Mouse (Mus musculus): ENCODE measurements around the gene Dusp2.
"Not testable (repeated sequence)": the region's sequence is repeated elsewhere in the genome, so short reads cannot be mapped to it uniquely, and the experiment has no call there.

Dusp2 gene

DNA sequence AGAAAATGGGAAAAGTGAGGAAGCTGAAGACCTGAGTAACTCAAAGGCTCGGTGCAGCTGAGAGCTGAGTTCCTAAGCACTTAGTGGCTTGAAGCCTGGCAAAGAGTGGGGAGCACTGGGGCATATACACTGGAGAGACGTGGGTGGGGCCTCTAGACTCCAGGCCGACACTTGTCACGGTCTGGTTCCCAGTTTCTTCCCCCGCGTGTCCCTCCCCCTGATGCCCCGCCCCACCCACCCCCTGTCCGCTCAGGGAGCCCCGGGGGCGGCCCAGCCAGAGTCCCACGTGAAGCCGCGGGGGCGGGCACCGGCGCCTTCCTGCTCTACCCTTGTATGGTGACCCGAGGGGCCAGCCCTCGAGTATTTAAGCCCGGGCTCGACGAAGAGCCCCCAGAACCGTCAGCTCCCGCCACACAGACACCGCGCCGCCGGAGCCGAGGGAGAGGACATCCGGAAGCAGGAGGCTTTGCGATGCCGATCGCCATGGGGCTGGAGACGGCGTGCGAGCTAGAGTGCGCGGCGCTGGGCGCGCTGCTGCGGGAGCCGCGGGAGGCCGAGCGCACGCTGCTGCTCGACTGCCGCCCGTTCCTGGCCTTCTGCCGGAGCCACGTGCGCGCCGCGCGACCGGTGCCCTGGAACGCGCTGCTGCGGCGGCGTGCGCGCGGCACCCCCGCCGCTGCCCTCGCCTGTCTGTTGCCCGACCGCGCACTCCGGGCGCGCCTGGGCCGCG, at the start of gene Dusp2:
Dusp2 (plus strand) TSS at position 393 of the 730 bp plus-strand sequence.
- peak; percentile 81 to 90 for DNase-seq (ENCODE audit: inconsistent age in 2 of 2, low spot score in 1 of 2)

DNA sequence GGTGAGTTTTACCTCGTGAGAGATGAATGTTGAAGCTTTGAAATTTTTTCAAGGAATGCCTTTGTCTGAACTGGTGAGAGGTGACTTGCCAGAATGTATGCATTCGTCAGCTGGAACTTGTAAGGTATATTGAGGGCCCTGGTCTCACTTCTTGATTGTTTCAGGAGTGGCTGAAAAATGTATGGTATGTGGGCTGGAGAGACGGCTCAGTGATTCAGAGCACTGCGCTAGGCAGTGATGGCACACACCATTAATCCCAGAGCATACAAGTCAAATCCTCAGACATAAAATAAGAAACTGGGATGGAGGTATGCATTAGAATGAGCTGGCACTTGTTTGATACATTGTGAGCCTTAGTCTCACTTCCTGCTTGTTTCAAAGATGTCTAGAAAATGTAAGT, 43.7 kb upstream of the Dusp2 start:
- no peak for DNase-seq (ENCODE audit: inconsistent age in 2 of 2, low spot score in 1 of 2)

DNA sequence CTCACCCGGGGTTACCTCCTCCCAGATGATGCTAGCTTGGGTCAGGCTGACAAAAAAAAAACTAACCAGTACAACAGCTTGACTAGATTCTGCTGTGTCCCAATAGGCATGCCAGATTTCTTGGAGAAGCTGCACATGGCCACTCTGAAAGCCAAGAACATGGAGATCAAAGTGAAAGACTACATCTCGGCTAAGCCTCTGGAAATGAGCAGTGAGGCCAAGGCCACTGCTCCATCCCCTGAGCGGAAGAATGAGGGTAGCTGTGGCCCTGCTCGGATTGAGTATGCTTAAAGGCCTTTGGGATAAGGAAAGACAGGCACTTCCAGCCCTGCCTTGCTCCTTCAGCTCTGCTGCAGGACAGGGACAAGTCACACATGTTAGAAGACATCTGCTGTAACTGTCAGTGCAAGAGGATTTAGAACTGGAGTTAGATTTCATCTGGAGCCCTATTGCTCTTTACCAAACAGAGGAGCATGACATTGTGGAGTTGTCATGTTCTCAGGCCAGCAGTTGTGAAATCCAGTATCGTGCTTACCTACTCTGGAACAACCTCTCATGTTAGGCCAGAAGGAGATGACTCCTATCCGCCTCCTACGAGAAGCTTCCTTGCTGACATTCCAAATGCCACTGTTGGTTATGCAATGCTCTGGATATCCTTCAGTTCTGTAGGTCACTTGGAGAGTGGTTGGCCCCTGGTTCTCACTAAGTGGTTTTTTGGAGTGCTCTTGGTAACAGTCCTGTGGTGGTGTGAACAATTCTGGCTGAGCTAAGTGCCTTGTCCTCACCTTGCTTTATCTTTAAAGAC, 38.8 kb upstream of the Dusp2 start:
- peak; percentile 29 to 71 for DNase-seq (ENCODE audit: inconsistent age in 2 of 2, low spot score in 1 of 2)

DNA sequence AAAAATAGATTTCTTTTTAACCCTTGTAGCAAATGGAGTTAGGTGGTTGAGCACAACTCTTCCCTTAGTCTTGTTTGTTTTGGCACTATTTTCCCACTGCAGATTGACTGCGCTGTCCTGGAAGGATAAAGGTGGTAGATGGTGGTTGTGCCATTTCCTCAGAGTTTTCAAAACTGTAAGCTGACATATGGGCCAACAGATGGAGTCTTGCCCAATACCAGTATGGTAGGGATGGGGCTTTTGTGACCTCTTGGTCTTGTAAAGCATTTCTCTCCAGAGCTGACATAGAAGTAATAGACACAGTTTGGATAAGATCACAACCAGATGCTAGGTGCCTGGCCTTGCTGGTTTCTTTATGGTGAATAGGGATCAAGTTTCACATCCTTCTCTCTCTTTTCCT, 37.9 kb upstream of the Dusp2 start:
- no peak for DNase-seq (ENCODE audit: inconsistent age in 2 of 2, low spot score in 1 of 2)

DNA sequence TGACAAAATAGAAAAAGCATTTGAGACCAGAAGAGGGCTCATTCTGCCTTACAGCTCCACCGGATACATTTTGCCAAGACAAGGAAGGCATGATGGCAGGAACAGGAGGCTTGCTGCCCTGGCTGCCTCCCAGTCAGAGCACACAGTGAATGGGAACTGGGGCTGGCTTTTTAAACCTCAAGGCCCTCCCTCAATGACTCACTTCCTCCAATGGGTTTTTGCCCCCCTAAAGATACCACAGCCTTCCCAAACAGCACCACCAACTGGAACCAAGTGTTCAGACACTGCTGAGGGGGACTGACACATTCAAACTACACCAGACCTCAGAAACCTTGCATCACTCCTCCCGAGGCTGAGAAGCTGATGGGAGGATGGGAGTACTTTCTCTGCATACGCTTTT, 35.3 kb upstream of the Dusp2 start:
- peak in 1 of 2 experiments; percentile 17 for DNase-seq (ENCODE audit: inconsistent age in 2 of 2, low spot score in 1 of 2)

DNA sequence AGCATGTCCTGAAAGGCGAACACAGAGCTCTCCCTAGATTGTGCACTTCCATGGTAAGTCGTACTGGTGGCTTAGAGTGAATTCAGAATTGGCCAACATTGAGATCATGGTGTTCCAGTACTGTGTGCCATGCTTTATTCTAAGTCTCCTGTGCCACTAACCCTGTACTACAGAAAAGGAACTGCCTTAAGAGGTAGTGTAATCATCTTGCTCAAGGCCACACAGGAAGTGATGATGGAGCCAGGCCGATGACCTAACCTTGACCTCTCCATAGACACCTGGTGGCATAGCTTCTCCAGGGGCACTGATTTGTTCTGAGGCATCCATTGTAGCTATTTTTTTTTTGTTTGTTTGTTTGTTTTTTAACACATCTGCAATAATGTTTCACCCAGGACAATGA, 34.1 kb upstream of the Dusp2 start:
- peak in 1 of 2 experiments; percentile 16 for DNase-seq (ENCODE audit: inconsistent age in 2 of 2, low spot score in 1 of 2)

DNA sequence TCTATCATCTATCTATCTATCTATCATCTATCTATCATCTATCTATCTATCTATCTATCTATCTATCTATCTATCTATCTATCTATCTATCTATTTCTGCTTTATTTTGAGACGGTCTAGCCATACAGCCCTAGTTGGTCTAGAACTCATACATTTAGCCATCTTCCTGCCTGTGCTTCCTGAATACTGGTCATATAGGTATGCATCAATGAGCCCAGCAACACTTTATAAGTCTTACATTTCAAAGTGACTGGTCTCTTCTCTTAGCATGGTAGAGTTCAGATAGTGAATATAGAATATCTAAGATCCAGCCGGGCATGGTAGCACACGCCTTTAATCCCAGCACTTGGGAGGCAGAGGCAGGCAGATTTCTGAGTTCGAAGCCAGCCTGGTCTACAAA, 31.8 kb upstream of the Dusp2 start:
- not testable (repeated sequence) for DNase-seq (ENCODE audit: inconsistent age in 2 of 2, low spot score in 1 of 2)

DNA sequence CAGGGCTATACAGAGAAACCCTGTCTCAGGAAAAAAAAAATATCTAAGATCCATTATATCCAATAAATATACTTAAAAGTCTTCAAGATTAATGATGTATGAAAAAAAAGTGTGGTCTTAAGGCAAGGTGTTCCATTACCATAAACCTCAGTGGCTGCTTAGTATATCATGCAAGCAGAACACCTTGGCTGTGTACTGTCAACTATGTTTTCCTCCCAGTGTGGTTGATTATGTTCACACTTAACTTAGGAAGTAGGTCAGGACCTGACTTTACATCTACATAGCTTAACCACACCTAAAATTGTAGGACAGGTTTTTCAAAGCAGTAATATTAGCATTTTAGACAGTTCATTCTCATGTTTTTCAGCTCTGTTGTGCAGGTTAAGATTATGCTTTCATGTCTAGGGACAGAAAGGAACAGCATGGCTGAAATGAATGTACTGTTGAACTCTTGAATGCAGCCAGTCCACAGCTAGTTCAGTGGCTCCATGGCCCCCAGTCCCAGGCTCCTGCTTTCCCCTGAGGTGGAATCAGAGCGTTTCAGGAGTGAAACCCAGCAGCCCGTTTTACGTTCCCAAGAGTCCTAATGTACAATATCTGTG, 31.2 kb upstream of the Dusp2 start:
- no peak for DNase-seq (ENCODE audit: inconsistent age in 2 of 2, low spot score in 1 of 2)

DNA sequence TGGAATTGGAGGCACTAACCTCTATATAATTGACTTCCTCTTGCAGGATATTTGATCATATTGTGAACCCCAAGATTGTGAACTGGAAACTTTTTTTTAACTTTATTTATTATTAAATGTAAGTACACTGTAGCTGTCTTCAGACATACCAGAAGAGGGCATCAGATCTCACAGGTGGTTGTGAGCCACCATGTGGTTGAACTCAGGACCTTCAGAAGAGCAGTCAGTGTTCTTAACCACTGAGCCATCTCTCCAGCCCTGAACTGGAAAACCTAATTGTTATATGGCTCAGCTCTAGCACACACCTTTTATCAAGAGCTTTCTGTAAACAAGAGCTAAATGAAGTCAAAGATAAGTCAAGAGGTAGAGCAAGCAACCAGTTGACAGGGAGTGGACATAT, 29.8 kb upstream of the Dusp2 start:
- no peak for DNase-seq (ENCODE audit: inconsistent age in 2 of 2, low spot score in 1 of 2)

DNA sequence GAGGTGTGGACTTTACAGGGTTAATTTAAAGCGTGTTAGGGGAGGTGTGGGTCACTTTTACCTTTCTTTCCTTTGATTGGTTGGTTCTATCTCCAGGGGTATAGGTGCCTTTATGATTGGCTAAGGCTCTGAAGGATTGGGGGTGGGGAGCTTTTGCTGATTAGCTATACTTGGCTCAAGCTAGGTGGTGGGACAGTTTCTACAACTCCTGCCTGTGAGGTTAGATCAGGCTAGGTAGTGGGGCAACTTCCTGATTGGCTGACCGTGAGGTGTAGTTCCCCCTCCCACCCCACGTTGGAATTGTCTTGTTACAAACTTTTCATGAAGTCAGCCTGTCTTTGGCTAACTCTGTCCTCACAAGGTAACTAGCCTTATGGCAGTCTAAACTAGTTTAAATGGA, 28.8 kb upstream of the Dusp2 start:
- DNase-seq (ENCODE audit: inconsistent age in 2 of 2, low spot score in 1 of 2) = no peak

DNA sequence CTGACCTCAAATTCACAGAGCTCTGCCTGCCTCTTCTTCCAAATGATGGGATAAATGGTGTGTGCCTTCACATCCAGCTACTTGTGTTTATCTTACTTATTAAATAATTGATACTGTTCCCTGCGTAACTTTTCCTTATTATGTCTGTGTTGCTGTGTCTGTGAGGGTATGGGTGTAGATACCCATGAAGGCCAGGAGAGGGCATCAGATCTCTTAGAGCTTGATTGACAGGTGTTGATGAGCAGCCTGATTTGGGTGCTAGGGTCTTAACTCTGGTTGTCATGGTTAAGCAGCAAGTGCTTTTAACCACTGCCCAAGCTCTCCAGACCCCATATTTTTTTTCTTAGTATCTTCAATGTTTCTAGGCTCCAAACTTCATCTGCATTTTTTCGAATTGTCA, 27.3 kb upstream of the Dusp2 start:
- no peak for DNase-seq (ENCODE audit: inconsistent age in 2 of 2, low spot score in 1 of 2)

DNA sequence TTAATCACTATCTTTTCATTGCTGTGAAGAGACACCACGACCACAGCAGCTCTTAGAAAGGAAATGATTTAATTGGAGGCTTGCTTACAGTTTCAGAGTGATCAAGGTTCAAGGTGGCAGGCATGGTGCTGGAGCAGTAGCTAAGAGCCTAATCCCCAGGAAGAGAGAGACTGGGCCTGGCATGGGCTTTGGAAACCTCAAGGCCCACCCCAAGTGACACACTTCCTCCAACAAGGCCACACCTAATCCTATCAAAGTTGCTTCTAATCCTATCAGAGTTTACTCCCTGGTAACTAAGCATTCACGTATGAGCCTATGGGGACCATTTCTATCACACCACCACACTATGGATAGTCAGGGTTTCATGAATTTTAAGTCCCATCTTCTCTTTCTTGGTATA, 25.7 kb upstream of the Dusp2 start:
- no peak for DNase-seq (ENCODE audit: inconsistent age in 2 of 2, low spot score in 1 of 2)

DNA sequence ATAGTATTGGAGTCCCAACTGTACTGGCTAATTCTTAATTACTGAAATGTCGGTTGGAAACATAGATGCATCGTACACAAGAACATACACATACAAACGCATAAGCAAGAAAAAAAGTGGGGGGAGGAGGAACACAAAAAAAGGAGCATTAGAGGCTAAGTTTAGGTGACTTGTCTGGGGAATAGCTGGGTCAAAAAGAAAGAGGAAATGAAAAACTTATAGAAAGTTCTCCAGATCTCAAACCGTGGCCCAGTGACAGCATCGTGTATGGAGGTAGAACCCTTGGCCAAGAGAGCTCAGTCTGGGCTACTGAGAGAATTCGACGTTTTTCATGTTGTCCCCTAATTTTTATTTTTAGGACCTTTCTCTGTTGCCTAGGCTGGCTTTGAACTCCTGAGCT, 25.3 kb upstream of the Dusp2 start:
- no peak for DNase-seq (ENCODE audit: inconsistent age in 2 of 2, low spot score in 1 of 2)

DNA sequence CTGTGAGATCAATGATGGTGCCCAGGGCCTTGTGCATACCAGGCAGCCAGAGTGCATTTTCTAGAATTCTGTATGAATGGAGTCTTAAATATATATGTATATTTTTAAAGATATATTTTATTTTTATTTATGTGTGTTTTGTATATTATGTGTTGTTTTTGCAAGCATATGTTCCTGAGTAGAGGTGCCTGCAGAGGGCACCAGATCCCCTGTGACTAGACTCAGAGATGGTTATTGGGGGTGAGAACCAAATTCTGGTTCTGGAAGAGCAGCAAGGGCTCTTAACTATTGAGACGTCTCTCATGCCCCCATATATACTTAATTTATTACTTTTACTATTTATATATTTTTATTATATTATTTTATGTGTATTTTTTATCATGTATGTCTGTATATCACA, 24.8 kb upstream of the Dusp2 start:
- DNase-seq (ENCODE audit: inconsistent age in 2 of 2, low spot score in 1 of 2) = no peak

DNA sequence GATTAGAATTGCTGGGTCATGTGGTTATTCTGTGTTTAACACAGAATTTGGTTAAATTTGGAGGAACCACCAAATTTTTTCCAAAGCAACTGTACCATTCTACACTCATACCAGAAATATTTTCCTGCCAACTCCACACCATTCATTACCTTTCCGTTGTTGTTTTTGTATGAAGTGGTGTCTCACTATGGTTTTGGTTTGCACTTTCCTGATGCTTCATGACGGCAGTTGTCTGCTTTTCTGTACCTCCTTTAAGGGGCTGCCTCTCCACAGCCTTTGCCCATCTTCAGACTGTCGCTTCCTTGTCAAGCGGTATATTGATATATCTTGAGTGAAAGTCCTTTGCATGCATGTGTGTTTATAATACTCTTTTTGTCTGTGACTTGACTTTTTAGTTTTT, 23.2 kb upstream of the Dusp2 start:
- no peak for DNase-seq (ENCODE audit: inconsistent age in 2 of 2, low spot score in 1 of 2)

DNA sequence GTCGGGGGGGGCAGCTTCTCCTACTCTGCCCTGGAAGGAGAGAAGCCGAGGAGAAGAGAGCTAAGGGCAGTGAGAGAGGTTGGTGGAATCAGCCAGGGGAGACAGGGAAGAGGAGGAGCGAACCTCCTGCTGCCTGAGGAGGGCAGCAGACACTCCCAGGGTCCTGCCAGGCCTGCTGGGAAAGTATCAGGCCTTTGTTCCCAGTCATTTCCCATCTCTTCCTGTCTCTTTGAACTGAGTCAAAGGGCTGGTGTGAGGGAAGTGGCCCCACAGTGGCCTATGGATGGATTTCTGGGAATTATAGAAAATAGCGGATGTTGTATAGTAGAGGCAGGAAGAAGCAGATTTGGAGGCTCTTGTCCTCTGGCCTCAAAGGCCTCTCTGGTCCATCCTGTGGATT, 22.1 kb upstream of the Dusp2 start:
- no peak for DNase-seq (ENCODE audit: inconsistent age in 2 of 2, low spot score in 1 of 2)

DNA sequence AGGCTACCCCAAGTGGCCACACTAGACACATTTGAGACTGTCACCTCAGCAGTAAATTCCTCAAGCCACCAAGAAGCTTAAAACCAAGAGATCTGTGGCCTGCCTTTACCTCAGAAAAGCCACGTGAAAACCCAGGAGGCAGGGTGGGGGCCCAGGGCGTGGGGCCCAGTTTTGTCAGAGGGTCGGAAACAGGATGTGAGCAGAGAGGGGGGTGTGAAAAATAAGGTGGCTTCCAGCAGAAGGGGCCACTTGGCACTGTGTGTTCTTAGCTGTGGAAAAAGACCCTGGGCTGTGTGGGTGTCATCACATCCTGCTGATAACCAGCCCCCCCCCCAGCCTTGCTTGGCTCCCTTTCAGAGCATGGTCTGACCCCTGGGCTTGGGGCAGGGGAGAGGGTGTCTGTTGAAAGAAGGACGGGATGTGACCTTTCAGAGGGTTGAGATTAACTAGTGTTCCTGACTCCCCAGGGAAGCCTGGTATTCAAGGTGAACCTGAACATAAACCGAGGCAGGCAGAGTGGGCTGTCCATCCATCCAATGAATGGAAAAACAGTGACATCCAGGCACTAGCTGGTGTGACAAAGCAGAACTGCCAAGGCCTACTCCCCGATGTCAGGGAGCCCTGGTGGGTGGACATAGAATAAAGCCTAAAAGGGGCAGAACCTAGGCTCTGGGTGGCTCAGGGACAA, 21.3 kb upstream of the Dusp2 start:
- no peak for DNase-seq (ENCODE audit: inconsistent age in 2 of 2, low spot score in 1 of 2)

DNA sequence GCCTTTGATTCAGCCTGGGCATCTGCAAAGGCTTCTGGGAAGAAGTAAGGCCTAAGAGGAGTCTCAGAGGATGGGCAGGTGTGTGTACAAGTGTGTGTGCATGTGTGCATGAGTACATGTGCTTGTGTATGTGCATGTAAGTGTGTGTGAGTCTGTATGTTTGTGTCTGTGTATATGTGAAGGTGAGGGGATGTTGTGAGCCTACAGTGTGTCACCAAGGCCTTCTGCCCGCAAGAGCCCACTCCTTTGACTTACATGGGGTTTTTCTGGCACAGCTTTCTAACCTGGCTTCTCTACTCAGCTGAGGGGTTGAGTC, 20.8 kb upstream of the Dusp2 start:
- no peak for DNase-seq (ENCODE audit: inconsistent age in 2 of 2, low spot score in 1 of 2)

DNA sequence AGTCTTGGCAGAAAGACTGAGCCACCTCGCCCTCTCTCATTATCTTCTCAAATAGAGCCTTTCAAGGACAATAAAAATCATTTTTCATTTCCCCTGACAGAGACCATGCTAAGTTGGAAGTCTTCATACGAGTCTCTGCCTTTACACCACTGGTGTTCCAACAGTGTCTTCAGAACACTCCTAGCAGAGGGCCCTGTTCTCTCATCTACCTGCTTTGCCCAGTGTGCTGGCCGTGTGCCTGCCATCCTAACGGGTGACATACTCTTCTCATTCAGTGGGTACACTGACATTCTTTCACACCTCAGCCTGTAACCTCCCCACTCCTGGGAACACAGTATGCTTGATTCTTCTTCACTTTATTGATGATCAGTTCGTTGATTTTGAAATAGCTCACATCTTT, 19.5 kb upstream of the Dusp2 start:
- DNase-seq (ENCODE audit: inconsistent age in 2 of 2, low spot score in 1 of 2) = no peak

DNA sequence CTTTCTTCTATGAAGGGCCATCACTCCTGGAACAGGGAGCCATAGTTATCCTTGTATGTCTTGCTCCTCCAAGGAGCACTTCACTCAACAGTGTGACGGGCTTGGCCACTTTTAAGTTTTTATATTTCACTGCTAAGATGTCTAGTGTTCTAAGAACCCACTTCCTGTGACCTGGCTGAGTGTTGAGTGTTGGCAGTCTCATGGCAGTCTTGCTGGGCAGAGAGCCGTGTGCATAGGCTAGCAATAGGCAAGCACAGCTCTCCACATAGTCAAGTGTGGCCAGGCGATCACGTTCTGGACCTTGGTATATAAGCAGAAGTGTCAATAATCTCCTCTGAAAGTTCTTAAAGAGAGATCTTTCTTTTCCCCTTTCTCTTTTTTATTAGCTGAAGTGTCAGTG, 17.8 kb upstream of the Dusp2 start:
- DNase-seq (ENCODE audit: inconsistent age in 2 of 2, low spot score in 1 of 2) = no peak

DNA sequence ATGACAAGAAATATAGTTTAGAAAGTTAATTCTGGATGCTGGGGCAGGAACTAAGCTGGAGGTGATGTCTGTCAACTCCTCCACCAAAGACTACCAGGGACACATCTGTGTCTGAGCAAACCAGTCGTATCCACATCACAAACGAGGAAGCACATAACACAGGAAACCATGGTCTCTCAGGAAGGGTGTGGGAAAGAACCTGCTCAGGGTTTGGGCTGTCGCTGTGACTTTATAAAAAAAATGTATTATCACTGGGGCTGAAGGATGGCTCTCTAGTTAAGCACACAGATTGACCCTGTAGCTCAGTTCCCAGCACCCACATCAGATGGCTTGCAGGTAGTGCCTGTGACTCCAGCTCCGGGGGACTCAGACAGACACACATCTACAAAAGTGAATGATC, 16.9 kb upstream of the Dusp2 start:
- DNase-seq (ENCODE audit: inconsistent age in 2 of 2, low spot score in 1 of 2) = no peak
